In genomic region chr5:118614571-118614981, GRCm38 (mm10) we compare ENCODE assay signal across 12 mouse cellular contexts. TPM values are rescaled to one million over a fixed set of nuclear protein-coding genes. Genes with fewer than 3 reads are reported as not detected.
DNase-seq lines count a peak whose midpoint lies in the region; ATAC-seq and TF ChIP-seq lines count a peak whose summit lies in the region.
"Had no signal": no experiment of that assay in that cellular context is flagged by ENCODE, and none has a peak within 500 bp of the region (broad histone marks: within the 10 kb centered on the region; RNA-seq: fewer than 3 reads in every experiment).

No protein-coding gene starts in this region.

- no peaks in the 10 kb centered on the region for H3K9me3 ChIP-seq in kidney, embryonic 14.5 days (ENCODE audit: control insufficient read depth, low read length)
- H3K9me3 ChIP-seq in CH12.LX (replicated peaks; ENCODE audit: low read length), result no peaks in the 10 kb centered on the region
- H3K9me3 ChIP-seq in hindbrain, postnatal 0 days (ENCODE audit: low read length), result no peaks in the 10 kb centered on the region
- H3K9me3 ChIP-seq: hindbrain, embryonic 10.5 days; stomach, embryonic 15.5 days had no signal

- no peaks in the 10 kb centered on the region for H3K79me2 ChIP-seq in CH12.LX (replicated peaks; ENCODE audit: control insufficient read depth, extremely low read depth, insufficient read depth, poor library complexity, severe bottlenecking)

- in situ Hi-C loops in CH12.LX (cut with MboI; ENCODE audit: low pct_ligation_motif_present, low pct_unique_long_range_greater_than_20kb, low sequenced_read_pairs), result no loop called here

- no peaks in the 10 kb centered on the region for H3K36me3 ChIP-seq in kidney, adult 2 months (ENCODE audit: control insufficient read depth, insufficient read depth, low read length)
- no peaks in the 10 kb centered on the region for H3K36me3 ChIP-seq in kidney, embryonic 14.5 days (ENCODE audit: control insufficient read depth, insufficient read depth, low read length)
- H3K36me3 ChIP-seq in CH12.LX (replicated peaks in 1 of 2; ENCODE audit: control insufficient read depth in 1 of 2, insufficient read depth in 1 of 2, low read length in 1 of 2), result peaks cover 0 to 42% of the 10 kb centered on the region in 2 experiments
- H3K36me3 ChIP-seq in hindbrain, postnatal 0 days (ENCODE audit: insufficient read depth, low read length), result no peaks in the 10 kb centered on the region
- H3K36me3 ChIP-seq: hindbrain, embryonic 10.5 days; stomach, embryonic 15.5 days had no signal

- H3K27me3 ChIP-seq in kidney, adult 2 months (replicated peaks; ENCODE audit: control insufficient read depth, insufficient read depth, low read length), result no peaks in the 10 kb centered on the region
- H3K27me3 ChIP-seq in kidney, embryonic 14.5 days (ENCODE audit: control insufficient read depth, insufficient read depth, low read length), result no peaks in the 10 kb centered on the region
- no peaks in the 10 kb centered on the region for H3K27me3 ChIP-seq in CH12.LX (replicated peaks)
- no peaks in the 10 kb centered on the region for H3K27me3 ChIP-seq in hindbrain, postnatal 0 days (ENCODE audit: insufficient read depth, low read length)
- H3K27me3 ChIP-seq: Patski; stomach, embryonic 15.5 days had no signal

- dilution Hi-C loops in CH12.LX (cut with MboI; ENCODE audit: extremely low pct_ligation_motif_present, extremely low pct_unique_long_range_greater_than_20kb, low sequenced_read_pairs), result no loop called here

- H3K27ac ChIP-seq in kidney, adult 2 months (ENCODE audit: insufficient read depth, low read depth, low read length), result no peak overlapping the region
- H3K27ac ChIP-seq in kidney, embryonic 14.5 days (ENCODE audit: low read depth, low read length), result no peak overlapping the region
- H3K27ac ChIP-seq in CH12.LX (ENCODE audit: insufficient read depth, low read depth), result no peak overlapping the region
- no peak overlapping the region for H3K27ac ChIP-seq in hindbrain, postnatal 0 days
- H3K27ac ChIP-seq: hindbrain, embryonic 10.5 days; stomach, embryonic 15.5 days had no signal

- no peak overlapping the region for H3K9ac ChIP-seq in kidney, embryonic 14.5 days (ENCODE audit: low read depth, low read length)
- H3K9ac ChIP-seq in CH12.LX (ENCODE audit: insufficient read depth, low read depth), result no peak overlapping the region
- H3K9ac ChIP-seq in hindbrain, postnatal 0 days (replicated peaks; ENCODE audit: low read length), result no peak overlapping the region
- H3K9ac ChIP-seq: stomach, embryonic 15.5 days had no signal

- peak; percentile 50 for DNase-seq in kidney, adult 2 months
- DNase-seq in A20 (ENCODE audit: low read depth, low spot score) (peak; percentile 61), CH12.LX (ENCODE audit: extremely low read depth) (peak; percentile 48)
- DNase-seq in hindbrain, postnatal 0 days (ENCODE audit: low spot score), result no peak
- DNase-seq in left cerebral cortex, adult 11 months (ENCODE audit: low spot score), result no peak

- ATAC-seq in kidney, embryonic 14.5 days (ENCODE audit: low FRiP score, low TSS enrichment), result no peak
- peak; percentile 87 for ATAC-seq in inflammation-experienced regulatory T-cells, adult 6 months
- no peak for ATAC-seq in hindbrain, postnatal 0 days
- ATAC-seq: Patski had no signal

- H3K4me3 ChIP-seq in kidney, adult 2 months (ENCODE audit: insufficient read depth, low read depth, low read length), result no peak overlapping the region
- no peak overlapping the region for H3K4me3 ChIP-seq in kidney, embryonic 14.5 days (ENCODE audit: low read length)
- H3K4me3 ChIP-seq in CH12.LX (replicated peaks in 1 of 3; ENCODE audit: low read depth in 2 of 3, low read length in 2 of 3, poor library complexity in 1 of 3), result no peak overlapping the region
- H3K4me3 ChIP-seq in hindbrain, postnatal 0 days (ENCODE audit: low read length), result no peak overlapping the region
- H3K4me3 ChIP-seq: erythroblast, embryonic 14.5 days; hindbrain, embryonic 10.5 days; myocyte; stomach, embryonic 15.5 days had no signal

- no peak for TF ChIP-seq EP300 in CH12.LX (IDR thresholded peaks at IDR 0.05; ENCODE audit: low read length)

- 34% methylated on average over 2 of the region's 2 CpGs for WGBS in kidney, adult 2 months
- whole genome bisulfite sequencing in kidney, embryonic 14.5 days, result 2% methylated on average over 2 of the region's 2 CpGs
- 69% methylated on average over 2 of the region's 2 CpGs for WGBS in hindbrain, postnatal 0 days

- TF ChIP-seq POLR2A in kidney, adult 2 months (IDR thresholded peaks at IDR 0.05; ENCODE audit: low read depth, low read length), result no peak
- TF ChIP-seq POLR2A in CH12.LX (IDR thresholded peaks at IDR 0.05; ENCODE audit: low read depth, low read length), result no peak

- H3K4me2 ChIP-seq in kidney, embryonic 14.5 days (replicated peaks; ENCODE audit: low read depth, low read length), result no peak overlapping the region
- H3K4me2 ChIP-seq in CH12.LX (ENCODE audit: insufficient read depth, low read depth, poor library complexity, severe bottlenecking), result no peak overlapping the region
- H3K4me2 ChIP-seq in hindbrain, postnatal 0 days (ENCODE audit: low read depth, low read length), result no peak overlapping the region
- H3K4me2 ChIP-seq: stomach, embryonic 15.5 days had no signal

- TF ChIP-seq CTCF in kidney, adult 2 months (conservative IDR thresholded peaks at IDR 0.05; ENCODE audit: insufficient read depth, insufficient read length, low read depth, low read length), result no peak
- no peak for TF ChIP-seq CTCF in CH12.LX (conservative IDR thresholded peaks at IDR 0.05 in 1 of 2, IDR thresholded peaks at IDR 0.05 in 1 of 2; ENCODE audit: low read depth in 2 of 2, low read length in 2 of 2)
- no peak for TF ChIP-seq CTCF in hindbrain, postnatal 0 days (IDR thresholded peaks at IDR 0.05; ENCODE audit: low read depth)

- peaks cover 18% of the 10 kb centered on the region for H3K4me1 ChIP-seq in kidney, adult 2 months (ENCODE audit: control insufficient read depth, insufficient read depth, low read length)
- peaks cover 30% of the 10 kb centered on the region for H3K4me1 ChIP-seq in kidney, embryonic 14.5 days (ENCODE audit: control insufficient read depth, insufficient read depth, low read length)
- H3K4me1 ChIP-seq in CH12.LX (ENCODE audit: control insufficient read depth in 1 of 2, insufficient read depth in 2 of 2), result peaks cover 5 to 37% of the 10 kb centered on the region in 2 experiments
- peaks cover 21% of the 10 kb centered on the region for H3K4me1 ChIP-seq in hindbrain, postnatal 0 days (ENCODE audit: insufficient read depth, low read length)

- TF ChIP-seq RAD21 in CH12.LX (IDR thresholded peaks at IDR 0.05; ENCODE audit: low read depth, low read length), result no peak

TF ChIP-seq in CH12.LX, 34 proteins besides CTCF, POLR2A, EP300 and RAD21:
- TF ChIP-seq NRF1 (IDR thresholded peaks at IDR 0.05; ENCODE audit: low read depth, low read length), result no peak
- TF ChIP-seq USF1 (IDR thresholded peaks at IDR 0.05; ENCODE audit: low read depth, low read length), result no peak
- TF ChIP-seq CHD2 (IDR thresholded peaks at IDR 0.05; ENCODE audit: low read length), result no peak
- no peak for TF ChIP-seq GABPA (IDR thresholded peaks at IDR 0.05; ENCODE audit: insufficient replicate concordance, low read depth, low read length)
- peak; percentile 46; the same call in 1 of the 2 replicates for TF ChIP-seq IRF4 (IDR thresholded peaks at IDR 0.05; ENCODE audit: low read depth, low read length)
- TF ChIP-seq ZNF384 (IDR thresholded peaks at IDR 0.05; ENCODE audit: low read depth, low read length), result peak; percentile 52; the same call in 1 of the 2 replicates

RNA-seq across cellular contexts. Expression of gene Med13l, which starts 54.1 kb away (rescaled TPM):
- polyA plus RNA-seq in kidney, adult 2 months (2012; rRNA removed), result 10.7 and 11.3 TPM in 2 replicates
- polyA plus RNA-seq in kidney, embryonic 14.5 days (2014; fragmentation: Nextera tagmentation; extraction: Ambion mirVana), result 9.7 and 12.1 TPM in 2 replicates
- 9.0 and 10.1 TPM in 2 replicates for total RNA-seq in CH12.LX (2012; rRNA removed)
- 1.8 and 2.0 TPM in 2 replicates for total RNA-seq in CH12.LX (2014; rRNA removed)
- polyA plus RNA-seq in CH12.LX (2012; ENCODE audit: insufficient read length, low read depth), result 9.4 and 11.0 TPM in 2 replicates
- 10 to 100 TPM; 12.0 to 28.2 (median 22.7) TPM for polyA plus RNA-seq in inflammation-experienced regulatory T-cells, adult 6 months (2017; shearing (Covaris generic))
- 27.1 and 28.9 TPM in 2 replicates for total RNA-seq in hindbrain, postnatal 0 days (2014; rRNA removed)
- polyA plus RNA-seq in hindbrain, postnatal 0 days (2015; fragmentation: Nextera tagmentation; extraction: Ambion mirVana), result 9.8 and 11.3 TPM in 2 replicates

Comparison
In these comparisons a context has a peak if more than half of its experiments do, and no peak if none do; other contexts are left out.
1. DNase-seq: peak in kidney, adult 2 months (single experiment), A20 (single experiment) and CH12.LX (single experiment); none in hindbrain, postnatal 0 days (single experiment) and left cerebral cortex, adult 11 months (single experiment).